Comparison of ENCODE assay signal across 34 mouse cellular contexts in genomic region chr8:61279030-61279429, GRCm38 (mm10).
"Had no signal": no experiment of that assay in that cellular context is flagged by ENCODE, and none has a peak within 500 bp of the region (broad histone marks: within the 10 kb centered on the region; RNA-seq: fewer than 3 reads in every experiment).

No protein-coding gene starts in this region.

- H3K9ac ChIP-seq: heart, embryonic 12.5 days; heart, embryonic 13.5 days; heart, embryonic 15.5 days; hindbrain, embryonic 12.5 days; hindbrain, embryonic 13.5 days; hindbrain, embryonic 14.5 days; hindbrain, embryonic 15.5 days; intestine, embryonic 15.5 days; kidney, embryonic 15.5 days had no signal

- H3K27ac ChIP-seq: heart, embryonic 10.5 days; heart, embryonic 13.5 days; heart, embryonic 15.5 days; hindbrain, embryonic 10.5 days; hindbrain, embryonic 12.5 days; hindbrain, embryonic 13.5 days; hindbrain, embryonic 14.5 days; hindbrain, embryonic 15.5 days; hindbrain, postnatal 0 days; intestine, embryonic 15.5 days; kidney, embryonic 15.5 days; kidney, postnatal 0 days; layer of hippocampus, adult 2 months had no signal

- ATAC-seq: hindbrain, embryonic 16.5 days; hindbrain, postnatal 0 days; inflammation-experienced regulatory T-cells, adult 6 months; intestine, embryonic 15.5 days; intestine, embryonic 16.5 days; intestine, postnatal 0 days had no signal

- DNase-seq: heart, postnatal 10 days; heart, postnatal 36 days; heart, postnatal 4 days; kidney, adult 11 months; kidney, adult 18-20 months; kidney, adult 2 months; kidney, adult 8-10 months; kidney, adult 9 months; kidney, postnatal 10 days; kidney, postnatal 14 days; kidney, postnatal 25 days; kidney, postnatal 36 days; kidney, postnatal 4 days; layer of hippocampus, adult 9-11 months; layer of hippocampus, postnatal 36 days had no signal

- H3K4me2 ChIP-seq: heart, embryonic 11.5 days; heart, embryonic 12.5 days; heart, embryonic 13.5 days; heart, embryonic 15.5 days; hindbrain, embryonic 12.5 days; hindbrain, embryonic 13.5 days; hindbrain, embryonic 14.5 days; hindbrain, embryonic 15.5 days; intestine, embryonic 15.5 days; kidney, embryonic 15.5 days had no signal

- H3K36me3 ChIP-seq: heart, embryonic 10.5 days; heart, embryonic 12.5 days; heart, embryonic 15.5 days; hindbrain, embryonic 13.5 days; hindbrain, embryonic 15.5 days; intestine, embryonic 15.5 days had no signal

- H3K27me3 ChIP-seq: heart, embryonic 12.5 days; heart, embryonic 13.5 days; heart, embryonic 15.5 days; hindbrain, embryonic 12.5 days; hindbrain, embryonic 13.5 days; hindbrain, embryonic 15.5 days; intestine, embryonic 15.5 days; kidney, embryonic 15.5 days had no signal

- H3K4me3 ChIP-seq: heart, embryonic 10.5 days; heart, embryonic 12.5 days; heart, embryonic 13.5 days; heart, embryonic 15.5 days; hindbrain, embryonic 10.5 days; hindbrain, embryonic 12.5 days; hindbrain, embryonic 13.5 days; hindbrain, embryonic 15.5 days; intestine, embryonic 15.5 days; kidney, embryonic 15.5 days; layer of hippocampus, adult 2 months had no signal

- H3K9me3 ChIP-seq: heart, embryonic 10.5 days; heart, embryonic 12.5 days; heart, embryonic 13.5 days; heart, embryonic 15.5 days; hindbrain, embryonic 10.5 days; hindbrain, embryonic 12.5 days; hindbrain, embryonic 13.5 days; hindbrain, embryonic 15.5 days; intestine, embryonic 15.5 days; kidney, embryonic 15.5 days had no signal
